Mouse (Mus musculus) kidney, postnatal 25 days (tissue): ENCODE measurements around the gene Sult6b2.

ENCODE experiments used
- DNase-seq, 2 experiments: peaks; one replicate each; pipeline ENCODE4 v3.0.0; 2021; ENCODE audit warnings: mixed read lengths in 2 of 2

The Sult6b2 gene

GRCm38 (mm10) chr6:142776935-142777334 is 27.4 kb downstream of the Sult6b2 start:
- DNase-seq = no peak

GRCm38 (mm10) chr6:142773566-142773965 is 30.7 kb downstream of the Sult6b2 start:
- no peak for DNase-seq

GRCm38 (mm10) chr6:142771643-142772042 is 32.7 kb downstream of the Sult6b2 start:
- peak in 1 of 2 experiments; percentile 17 for DNase-seq

- peak; percentile 50 to 74 for DNase-seq
These were observed 34.4 kb downstream of the Sult6b2 start for GRCm38 (mm10) chr6:142769896-142770295.

DNA sequence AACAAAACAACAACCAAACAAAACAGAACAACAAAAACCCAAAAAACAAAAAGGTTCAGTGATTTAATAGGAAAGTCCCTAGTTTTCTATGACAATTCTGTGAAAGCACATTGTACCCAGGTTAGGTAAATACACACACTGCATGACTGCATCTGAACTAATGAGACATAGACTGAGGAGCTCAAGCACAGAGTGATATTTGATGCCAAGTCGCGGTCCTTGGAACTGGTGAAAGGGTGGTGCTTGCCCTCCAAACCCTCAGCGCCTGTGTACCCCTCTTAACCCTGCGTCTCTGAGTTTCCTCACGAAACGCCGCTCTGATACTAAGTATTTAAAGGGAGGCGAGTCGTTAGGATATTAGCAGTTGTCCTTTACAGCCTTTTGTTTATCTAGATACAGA is 37.0 kb downstream of the Sult6b2 start:
- DNase-seq = no peak

DNA sequence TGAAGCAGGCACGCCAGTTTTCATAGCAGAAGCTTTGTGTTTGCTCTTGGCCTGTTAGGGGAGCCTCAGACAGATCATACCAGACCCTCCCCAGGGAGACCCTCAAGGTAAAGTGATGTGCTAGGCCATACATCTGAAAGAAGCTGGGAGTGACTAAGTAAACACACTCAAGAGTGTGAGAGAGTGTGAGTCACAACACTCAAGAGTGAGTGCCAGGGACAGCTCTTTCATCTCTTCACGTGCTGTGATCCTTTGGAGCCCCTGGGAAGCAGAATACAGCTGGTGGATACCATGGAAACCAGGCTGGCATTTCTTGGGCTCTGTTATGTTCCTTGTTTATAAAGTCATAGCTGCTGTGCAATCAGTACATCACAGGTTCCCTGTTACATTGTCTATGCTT is 39.4 kb downstream of the Sult6b2 start:
- no peak for DNase-seq

DNA sequence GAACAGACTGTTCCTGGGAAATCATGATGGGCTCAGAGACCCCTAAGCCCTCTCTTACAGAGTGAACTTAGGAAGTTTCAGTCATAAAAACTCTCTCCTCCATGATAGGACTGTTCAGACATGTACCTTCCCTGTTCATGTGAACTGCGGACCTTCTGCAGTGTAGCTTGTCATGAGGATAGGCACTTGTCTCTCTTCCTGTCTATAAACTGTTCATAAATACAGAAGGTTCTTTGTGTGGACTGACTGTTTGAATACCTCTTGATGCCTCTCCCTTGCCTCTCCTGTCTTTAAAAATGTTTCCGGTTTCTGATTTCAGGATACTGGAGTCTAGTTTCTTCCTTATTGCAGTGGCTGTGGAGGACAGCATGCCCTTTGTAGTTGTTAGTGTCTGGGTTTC is 44.7 kb downstream of the Sult6b2 start:
- DNase-seq = no peak

DNA sequence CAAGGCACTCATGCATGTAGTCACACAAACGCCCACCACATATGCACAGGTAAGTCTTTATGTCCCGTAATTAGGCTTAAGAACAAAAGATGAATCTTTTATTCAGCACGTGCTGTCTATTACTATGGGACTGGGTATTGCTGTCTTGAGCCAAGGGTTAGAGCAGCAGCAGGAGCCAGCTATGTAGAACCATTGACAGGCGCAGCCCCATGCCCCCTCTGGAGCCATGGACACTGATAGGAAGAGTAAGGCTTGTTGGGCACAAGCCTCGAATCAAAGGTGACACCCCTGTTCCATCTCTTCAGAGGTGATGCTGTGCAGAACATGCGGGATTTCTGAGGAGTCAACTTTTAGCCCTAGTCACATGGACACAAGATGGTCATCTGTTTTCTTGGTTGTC is 45.7 kb downstream of the Sult6b2 start:
- DNase-seq = no peak

DNA sequence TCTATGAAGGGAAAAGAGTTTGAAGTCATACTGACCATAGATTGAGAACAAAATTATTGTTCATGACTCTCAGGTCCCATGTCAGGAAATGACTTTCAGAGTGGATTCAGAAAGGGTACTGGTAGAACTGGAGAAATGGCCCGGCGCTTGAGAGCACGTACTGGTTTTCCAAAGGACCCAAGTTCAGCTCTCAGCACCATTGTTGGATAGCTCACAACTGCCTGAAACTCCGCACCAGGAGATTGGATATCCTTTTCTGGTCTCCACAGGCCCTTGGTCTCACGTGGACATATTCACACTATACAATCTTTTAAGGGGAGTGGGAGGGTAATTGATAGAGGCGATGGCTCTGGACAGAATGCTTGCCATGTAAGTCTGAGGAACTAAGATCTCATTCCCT is 46.3 kb downstream of the Sult6b2 start:
- no peak for DNase-seq

DNA sequence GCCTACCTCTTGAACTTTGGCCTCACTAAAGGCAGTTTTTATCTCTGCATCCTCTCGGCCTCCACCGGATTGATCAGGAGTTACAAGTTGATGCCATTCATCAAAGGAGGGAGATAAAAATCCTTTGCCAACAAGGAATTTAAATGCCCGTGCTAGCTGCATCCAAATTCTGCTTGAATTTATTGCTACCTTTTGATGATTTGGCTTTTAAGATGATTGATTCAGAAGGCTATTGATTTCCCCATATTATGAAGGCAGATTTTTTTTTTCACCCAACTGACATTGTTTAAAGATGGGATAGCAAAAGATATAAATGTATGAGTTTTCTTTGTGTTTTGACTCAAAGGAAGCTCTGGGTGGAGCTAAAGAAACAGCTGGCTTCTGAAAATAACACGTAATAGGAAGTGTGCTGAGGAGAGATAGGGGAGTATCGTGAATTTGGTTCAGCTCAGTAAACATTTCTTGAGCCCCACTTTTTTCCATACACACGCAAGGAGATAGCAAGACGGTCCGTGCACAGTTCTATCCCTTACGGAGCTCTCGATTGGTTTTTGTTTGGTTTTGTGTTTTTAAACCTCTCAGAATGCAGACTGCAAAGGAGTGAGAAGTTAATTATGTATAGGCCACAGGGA is 46.9 kb downstream of the Sult6b2 start:
- no peak for DNase-seq

DNA sequence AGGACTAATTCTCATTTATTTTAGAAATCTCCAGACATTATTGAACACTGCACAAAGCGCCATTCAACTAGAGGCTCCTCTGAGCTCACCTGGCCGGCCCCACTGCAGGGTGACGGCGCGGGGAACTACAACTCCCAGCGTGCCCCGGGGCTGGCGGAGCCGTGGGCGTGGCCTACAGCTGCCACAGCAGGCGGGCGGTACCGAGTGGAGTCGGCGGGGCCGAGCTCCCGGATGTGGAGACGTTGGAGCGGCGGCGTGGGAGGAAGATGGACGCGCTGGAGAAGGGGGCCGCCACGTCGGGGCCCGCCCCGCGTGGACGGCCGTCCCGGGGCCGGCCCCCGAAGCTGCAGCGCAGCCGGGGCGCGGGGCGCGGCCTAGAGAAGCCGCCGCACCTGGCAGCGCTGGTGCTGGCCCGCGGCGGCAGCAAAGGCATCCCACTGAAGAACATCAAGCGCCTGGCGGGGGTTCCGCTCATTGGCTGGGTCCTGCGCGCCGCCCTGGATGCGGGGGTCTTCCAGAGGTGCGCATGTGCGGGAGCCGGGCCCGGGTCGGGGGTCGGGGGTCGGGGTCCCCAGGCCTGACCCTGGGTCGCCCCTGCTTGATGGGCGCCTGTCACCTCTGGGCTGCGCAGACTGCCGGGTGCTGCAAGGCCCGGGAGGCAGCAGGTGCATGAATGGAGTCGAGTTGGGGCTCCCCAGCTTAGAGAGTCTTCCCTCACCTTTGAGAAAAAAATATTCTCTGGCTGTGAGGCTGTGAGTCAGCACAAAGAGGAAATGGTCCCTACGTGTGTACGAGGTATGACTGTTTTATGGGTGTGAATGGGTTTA is 47.6 kb downstream of the Sult6b2 start, which contains the start of gene Cmas:
TSS of gene Cmas (plus strand) at position 180 of the 827 bp plus-strand sequence.
- peak; percentile 94 to 95 for DNase-seq

DNA sequence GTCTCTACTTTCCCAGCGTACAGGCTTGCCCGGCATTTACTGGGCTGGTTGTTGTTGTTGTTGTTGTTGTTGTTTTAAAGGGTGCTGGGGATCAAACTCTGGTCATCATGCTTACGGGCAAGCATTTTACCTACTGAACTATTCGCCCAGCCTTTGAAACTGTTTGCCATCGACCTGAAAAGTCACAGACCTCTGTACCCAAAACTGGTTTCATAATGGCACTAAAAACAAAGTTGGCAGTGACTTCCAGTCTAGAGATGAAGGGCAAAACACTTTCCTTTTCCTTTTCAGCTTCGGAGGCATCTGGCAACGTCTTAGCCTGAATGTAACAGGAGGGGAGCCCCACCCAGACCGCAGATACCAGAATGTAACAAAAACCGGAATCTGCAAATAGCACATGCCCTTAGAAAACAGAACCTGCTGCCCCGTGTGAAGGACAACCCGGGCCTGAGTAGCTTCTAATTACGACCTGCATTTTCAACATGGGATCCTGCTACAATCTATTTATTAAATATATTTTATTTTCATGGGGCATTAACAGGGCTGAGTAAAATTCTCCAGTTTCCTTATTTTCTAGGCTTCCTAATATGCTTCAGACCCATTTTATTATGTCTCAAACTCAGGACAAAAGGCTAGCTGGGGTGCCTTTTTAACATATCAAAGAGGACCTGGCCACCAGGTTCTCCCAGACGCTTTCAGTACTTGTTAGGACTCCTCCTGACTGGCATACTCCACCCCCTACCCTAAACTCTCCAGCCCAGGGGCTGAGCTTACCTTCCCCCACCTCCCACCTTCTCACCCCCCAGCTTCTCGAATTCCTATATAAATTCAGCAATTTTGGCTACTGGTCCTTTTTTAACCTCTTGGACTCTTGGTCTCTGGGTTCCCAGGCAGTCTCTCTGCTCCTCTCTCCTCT is 51.7 kb downstream of the Sult6b2 start:
- DNase-seq = no peak

DNA sequence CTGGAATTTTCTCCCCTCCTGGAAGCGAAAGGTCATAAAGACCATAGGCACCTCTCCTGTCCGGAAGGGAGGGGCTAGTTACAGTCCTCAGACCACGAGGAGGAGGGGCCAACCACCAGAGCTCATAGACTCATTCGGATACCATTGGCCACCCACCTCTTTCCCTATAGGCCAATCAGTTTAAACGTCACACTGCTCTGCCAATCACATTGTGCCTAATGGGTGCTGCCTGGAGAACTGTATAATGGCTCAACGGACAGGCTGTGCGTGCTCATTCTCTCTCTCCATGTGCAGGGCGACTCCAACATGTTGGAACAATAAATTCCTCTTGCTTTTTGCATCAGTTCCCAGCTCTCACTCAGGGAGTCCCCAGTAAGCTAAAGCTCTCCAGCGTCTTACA is 52.9 kb downstream of the Sult6b2 start:
- no peak for DNase-seq

GRCm38 (mm10) chr6:142748057-142748708 is 56.1 kb downstream of the Sult6b2 start:
- DNase-seq = no peak

- no peak for DNase-seq
These were observed 57.1 kb downstream of the Sult6b2 start for GRCm38 (mm10) chr6:142747165-142747564.

GRCm38 (mm10) chr6:142746765-142747164 is 57.5 kb downstream of the Sult6b2 start:
- DNase-seq = no peak

GRCm38 (mm10) chr6:142745484-142745883 is 58.8 kb downstream of the Sult6b2 start:
- no peak for DNase-seq

GRCm38 (mm10) chr6:142743193-142743592 is 61.1 kb downstream of the Sult6b2 start:
- no peak for DNase-seq

DNA sequence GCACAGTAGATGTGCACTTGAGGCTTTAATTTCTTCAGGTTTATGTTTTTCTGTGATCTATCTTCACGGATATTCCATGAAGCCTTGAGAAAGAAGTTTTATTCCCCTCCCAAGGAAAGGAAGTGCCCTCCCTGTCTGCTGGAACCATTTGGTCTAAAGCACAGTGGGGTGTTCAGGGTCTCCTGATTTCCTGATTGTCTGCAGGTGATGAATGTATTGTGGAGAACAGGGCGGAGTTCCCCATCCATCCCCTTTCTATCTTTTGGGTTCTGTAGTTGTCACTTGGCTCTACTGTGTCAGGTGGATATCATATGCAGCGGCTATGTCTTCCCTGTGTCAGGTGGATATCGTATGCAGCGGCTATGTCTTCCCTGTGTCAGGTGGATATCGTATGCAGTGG is 62.5 kb downstream of the Sult6b2 start:
- no peak for DNase-seq

GRCm38 (mm10) chr6:142738637-142739036 is 65.7 kb downstream of the Sult6b2 start:
- DNase-seq = peak in 1 of 2 experiments; percentile 14

DNA sequence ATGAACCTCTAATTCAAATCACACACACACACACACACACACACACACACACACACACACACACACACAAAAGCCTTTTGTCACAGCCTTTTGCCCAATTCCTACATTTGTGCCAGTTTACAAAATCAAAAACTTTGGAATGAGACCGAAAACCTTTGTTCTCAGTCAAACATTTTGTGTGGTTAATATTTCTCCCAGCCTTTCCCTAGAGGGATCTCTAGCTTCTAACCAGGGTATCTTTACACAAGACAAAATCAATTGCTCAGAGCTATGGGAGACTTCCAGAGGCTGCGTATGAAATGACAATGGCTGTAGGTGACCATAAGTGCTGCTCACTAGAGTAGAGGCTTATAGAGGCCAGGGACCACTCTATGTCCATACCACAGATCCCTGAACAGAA is 66.1 kb downstream of the Sult6b2 start:
- DNase-seq = no peak

- DNase-seq = peak in 1 of 2 experiments; percentile 14
These were observed 68.8 kb downstream of the Sult6b2 start for GRCm38 (mm10) chr6:142735302-142736005.
